Mouse (Mus musculus) frontal cortex, postnatal 10 days (tissue): ENCODE results near the gene Lyg2.

Experiments used
- DNase-seq, 2 experiments: peaks; one replicate each; pipeline ENCODE4 v3.0.0; 2022; ENCODE audit warnings: low spot score in 2 of 2, mixed read lengths in 1 of 2

Gene Lyg2

GRCm38 (mm10) chr1:37883411-37883810 is 32.9 kb downstream of the Lyg2 start:
- DNase-seq = no peak

GRCm38 (mm10) chr1:37877736-37878460 is 38.4 kb downstream of the Lyg2 start:
- no peak for DNase-seq

GRCm38 (mm10) chr1:37873157-37873556 is 43.1 kb downstream of the Lyg2 start:
- DNase-seq = no peak

GRCm38 (mm10) chr1:37872131-37873067 is 43.9 kb downstream of the Lyg2 start:
- peak; percentile 74 to 83 for DNase-seq

- DNase-seq = no peak
These were observed 44.6 kb downstream of the Lyg2 start, which contains the start of gene Lipt1 for GRCm38 (mm10) chr1:37871704-37872103. Gene Lipt1, plus strand, starts transcription at chr1:37871738.

- no peak for DNase-seq
These were observed 46.9 kb downstream of the Lyg2 start for GRCm38 (mm10) chr1:37869362-37869761.

GRCm38 (mm10) chr1:37868640-37869039 is 47.7 kb downstream of the Lyg2 start:
- DNase-seq = no peak

GRCm38 (mm10) chr1:37867684-37868322 is 48.5 kb downstream of the Lyg2 start:
- no peak for DNase-seq

- no peak for DNase-seq
These were observed 49.2 kb downstream of the Lyg2 start for GRCm38 (mm10) chr1:37867056-37867455.

GRCm38 (mm10) chr1:37866286-37866685 is 50.0 kb downstream of the Lyg2 start, which contains the start of gene Tsga10:
Gene Tsga10, minus strand, starts transcription at chr1:37866429.
- DNase-seq = no peak

GRCm38 (mm10) chr1:37865401-37866215 is 50.7 kb downstream of the Lyg2 start:
- no peak for DNase-seq

GRCm38 (mm10) chr1:37864511-37865400 is 51.5 kb downstream of the Lyg2 start:
- peak; percentile 99 for DNase-seq
